Mouse (Mus musculus): ENCODE results near the gene Met. TPM values are rescaled to one million over a fixed set of nuclear protein-coding genes. Genes with fewer than 3 reads are reported as not detected.

Gene Met
- polyA plus RNA-seq, 1 experiment: 0.35 TPM

DNA sequence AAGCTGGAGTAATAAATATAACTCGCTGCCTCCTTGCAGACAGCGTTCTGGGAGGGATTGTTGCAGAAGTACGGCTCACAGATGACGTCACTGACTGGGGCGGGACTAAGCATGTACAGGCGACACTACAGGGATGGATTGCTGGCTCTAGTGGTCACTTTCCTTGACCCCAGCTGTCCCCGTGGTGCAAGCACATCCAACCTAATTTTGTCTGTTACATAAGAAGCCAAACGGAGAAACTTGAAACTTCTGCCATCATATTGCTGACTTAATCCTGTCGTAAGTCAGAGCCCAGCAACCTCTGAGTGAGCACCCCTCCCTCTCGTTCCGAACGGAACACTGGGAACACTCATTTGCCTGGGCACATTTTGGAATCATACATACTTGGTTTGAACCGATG lies 120.4 kb downstream of the Met start:
- H3K4me1 ChIP-seq (ENCODE audit: control insufficient read depth, insufficient read depth, low read length): no peaks in the 10 kb centered on the region; the same call in none of the 2 replicates
- H3K27me3 ChIP-seq (ENCODE audit: control insufficient read depth, insufficient read depth, low read length): no peaks in the 10 kb centered on the region
- TF ChIP-seq POLR2A (IDR thresholded peaks at IDR 0.05; ENCODE audit: control insufficient read depth, low read depth, low read length) (no peak), CTCF (IDR thresholded peaks at IDR 0.05; ENCODE audit: control insufficient read depth, insufficient read depth, insufficient replicate concordance, low read depth, low read length) (no peak)
- peak overlapping the region; percentile 46 for H3K4me3 ChIP-seq (ENCODE audit: control insufficient read depth, low read depth, low read length)
- H3K36me3 ChIP-seq (ENCODE audit: control insufficient read depth, insufficient read depth, low read length): no peaks in the 10 kb centered on the region
- H3K27ac ChIP-seq (ENCODE audit: control insufficient read depth, insufficient read depth, low read depth, low read length): no peak overlapping the region

DNA sequence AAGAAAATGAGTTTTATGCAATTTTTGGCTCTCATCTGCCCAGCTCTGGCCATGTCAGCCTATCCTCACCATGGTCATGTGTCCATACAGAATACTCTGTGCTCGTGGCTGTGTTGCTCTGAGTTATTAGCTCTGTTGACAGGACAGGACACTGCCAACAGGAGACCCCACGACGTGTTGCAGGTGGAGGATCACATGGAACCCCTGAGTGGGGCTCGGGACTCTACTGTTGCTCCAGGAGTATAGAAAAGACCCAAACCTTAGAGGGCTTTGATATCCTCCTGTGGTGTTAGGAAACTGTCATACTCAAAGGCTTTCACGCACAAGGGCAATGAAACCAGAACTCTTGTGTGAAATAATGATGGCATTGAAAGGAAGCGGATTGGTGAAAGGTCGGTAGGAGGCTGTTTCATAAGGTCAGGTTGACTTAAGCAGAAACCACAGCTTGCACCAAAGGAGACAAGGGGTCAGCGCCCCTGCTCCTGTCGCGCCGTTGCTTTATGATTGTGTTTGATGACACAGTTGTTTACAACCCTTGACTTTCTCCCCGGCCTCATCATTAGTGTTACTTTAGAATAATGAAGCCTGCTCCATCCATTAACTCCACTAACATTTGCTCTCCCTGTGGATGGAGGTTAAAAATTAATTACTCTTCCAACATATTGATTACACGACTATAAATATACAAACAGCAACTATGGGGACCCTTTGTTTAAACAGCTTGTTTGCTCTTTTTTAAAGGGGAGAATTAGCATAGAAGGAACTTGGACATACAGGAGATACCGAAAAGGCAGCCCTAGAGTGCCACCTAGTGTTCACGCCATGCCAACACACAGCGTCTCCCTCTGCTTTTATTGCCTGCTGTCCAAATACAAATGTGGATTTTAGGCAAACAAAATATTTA lies 125.7 kb downstream of the Met start:
- Histone ChIP-seq H3K4me3 (ENCODE audit: control insufficient read depth, low read depth, low read length) (no peak overlapping the region), H3K4me1 (ENCODE audit: control insufficient read depth, insufficient read depth, low read length) (peaks cover 2% of the 10 kb centered on the region)
- TF ChIP-seq CTCF (IDR thresholded peaks at IDR 0.05; ENCODE audit: control insufficient read depth, insufficient read depth, insufficient replicate concordance, low read depth, low read length) (peak; percentile 86; the same call in 1 of the 2 replicates), POLR2A (IDR thresholded peaks at IDR 0.05; ENCODE audit: control insufficient read depth, low read depth, low read length) (no peak)

DNA sequence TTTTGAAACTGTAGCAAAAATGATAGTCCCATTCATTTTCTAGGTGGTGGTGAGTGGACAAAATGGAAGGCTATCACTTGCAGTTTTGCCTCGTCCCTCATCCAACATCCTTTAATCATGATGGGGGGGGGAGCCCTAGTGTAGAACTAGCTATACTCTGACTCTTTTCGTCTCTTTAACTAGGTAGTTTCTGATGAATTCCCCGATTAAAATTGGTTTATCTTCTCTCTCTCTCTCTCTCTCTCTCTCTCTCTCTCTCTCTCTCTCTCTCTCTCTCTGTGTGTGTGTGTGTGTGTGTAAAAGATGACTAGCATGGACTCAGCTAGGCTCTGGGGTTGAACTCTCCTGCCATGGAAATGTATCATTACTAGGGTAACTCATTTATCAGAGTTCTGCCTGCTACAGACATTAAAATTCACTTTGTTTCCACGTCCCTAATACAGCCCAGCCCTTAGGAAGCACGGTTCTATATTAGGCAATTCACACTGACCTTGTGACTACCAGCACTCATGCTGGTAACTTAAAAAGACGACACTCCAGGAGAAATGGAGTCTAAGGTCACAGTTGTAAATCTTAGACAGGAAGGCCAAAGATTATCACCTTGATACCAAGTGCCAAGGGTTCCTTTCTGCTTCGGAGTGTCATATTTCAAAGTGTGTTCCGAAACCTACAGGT lies 126.5 kb downstream of the Met start:
- Histone ChIP-seq H3K36me3 (ENCODE audit: control insufficient read depth, insufficient read depth, low read length) (no peaks in the 10 kb centered on the region), H3K4me1 (ENCODE audit: control insufficient read depth, insufficient read depth, low read length) (peaks cover 2% of the 10 kb centered on the region; the same call in 1 of the 2 replicates), H3K27ac (ENCODE audit: control insufficient read depth, insufficient read depth, low read depth, low read length) (no peak overlapping the region), H3K4me3 (ENCODE audit: control insufficient read depth, low read depth, low read length) (no peak overlapping the region), H3K27me3 (ENCODE audit: control insufficient read depth, insufficient read depth, low read length) (no peaks in the 10 kb centered on the region)
- no peak for TF ChIP-seq POLR2A (IDR thresholded peaks at IDR 0.05; ENCODE audit: control insufficient read depth, low read depth, low read length)
- no peak for TF ChIP-seq CTCF (IDR thresholded peaks at IDR 0.05; ENCODE audit: control insufficient read depth, insufficient read depth, insufficient replicate concordance, low read depth, low read length)

More for the DNA sequence above, 125.7 kb downstream of the Met start:
- Histone ChIP-seq H3K36me3 (ENCODE audit: control insufficient read depth, insufficient read depth, low read length) (no peaks in the 10 kb centered on the region), H3K27ac (ENCODE audit: control insufficient read depth, insufficient read depth, low read depth, low read length) (no peak overlapping the region), H3K27me3 (ENCODE audit: control insufficient read depth, insufficient read depth, low read length) (no peaks in the 10 kb centered on the region)

DNA sequence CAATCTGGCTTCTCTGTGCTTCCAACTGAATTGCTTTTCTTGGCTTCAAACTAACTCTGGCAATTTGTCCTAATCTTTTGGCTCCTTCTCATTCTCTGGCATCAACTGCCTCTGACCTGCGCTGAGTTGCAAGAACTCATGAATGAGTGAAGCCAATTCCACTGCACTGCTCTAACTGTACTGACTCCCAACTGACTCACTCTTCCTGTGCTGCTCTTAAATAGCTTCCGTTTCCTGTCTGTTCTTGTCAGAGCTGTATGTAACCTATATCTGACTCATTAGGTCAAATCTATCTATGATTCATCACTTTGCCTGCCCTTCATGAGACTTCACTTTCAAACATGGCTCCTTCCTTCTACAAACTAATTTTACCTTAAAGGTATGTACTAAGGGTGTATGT lies 130.4 kb downstream of the Met start:
- no peak for TF ChIP-seq CTCF (IDR thresholded peaks at IDR 0.05; ENCODE audit: control insufficient read depth, insufficient read depth, insufficient replicate concordance, low read depth, low read length)
- no peak for TF ChIP-seq POLR2A (IDR thresholded peaks at IDR 0.05; ENCODE audit: control insufficient read depth, low read depth, low read length)
- H3K36me3 ChIP-seq (ENCODE audit: control insufficient read depth, insufficient read depth, low read length): no peaks in the 10 kb centered on the region
- H3K4me3 ChIP-seq (ENCODE audit: control insufficient read depth, low read depth, low read length): no peak overlapping the region
- no peaks in the 10 kb centered on the region for H3K27me3 ChIP-seq (ENCODE audit: control insufficient read depth, insufficient read depth, low read length)
- H3K27ac ChIP-seq (ENCODE audit: control insufficient read depth, insufficient read depth, low read depth, low read length): no peak overlapping the region
- H3K4me1 ChIP-seq (ENCODE audit: control insufficient read depth, insufficient read depth, low read length): peaks cover 2% of the 10 kb centered on the region; the same call in 1 of the 2 replicates

DNA sequence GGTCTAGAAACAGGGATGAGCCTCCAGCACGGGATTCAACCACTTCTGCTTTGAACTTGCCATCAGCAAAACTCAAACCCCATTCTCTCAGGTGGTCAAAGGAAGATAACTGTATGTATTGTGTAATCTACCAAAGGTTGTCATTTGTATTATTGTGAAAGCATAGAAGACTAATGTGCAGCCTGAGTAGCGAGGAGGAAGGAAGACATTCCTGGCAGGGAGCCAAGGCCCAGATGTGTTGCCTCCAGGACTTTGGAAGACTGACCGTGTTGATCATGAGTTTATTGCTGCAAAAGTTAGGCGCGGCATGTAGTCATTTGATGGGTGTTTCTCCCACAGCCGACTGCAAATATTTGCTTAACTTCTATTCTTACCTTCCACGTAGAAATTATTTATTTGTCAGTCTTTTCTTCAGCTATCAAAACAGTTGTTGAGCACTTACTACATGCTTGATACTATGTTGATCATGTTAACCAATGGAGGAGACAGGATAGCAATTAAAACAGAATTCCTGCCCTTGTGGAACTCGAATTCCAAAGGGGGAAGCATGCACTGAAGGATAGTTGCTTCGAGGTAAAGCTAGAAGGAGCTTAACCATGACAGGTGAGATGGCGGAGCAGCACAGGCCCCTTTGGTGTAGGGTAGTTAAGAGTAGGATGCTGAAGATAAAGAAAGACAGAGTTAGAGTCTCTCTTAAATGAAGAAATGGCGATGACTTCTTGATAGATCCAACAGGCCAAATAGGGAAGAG lies 132.3 kb downstream of the Met start:
- Histone ChIP-seq H3K36me3 (ENCODE audit: control insufficient read depth, insufficient read depth, low read length) (no peaks in the 10 kb centered on the region), H3K27me3 (ENCODE audit: control insufficient read depth, insufficient read depth, low read length) (no peaks in the 10 kb centered on the region), H3K4me3 (ENCODE audit: control insufficient read depth, low read depth, low read length) (no peak overlapping the region), H3K27ac (ENCODE audit: control insufficient read depth, insufficient read depth, low read depth, low read length) (no peak overlapping the region), H3K4me1 (ENCODE audit: control insufficient read depth, insufficient read depth, low read length) (no peaks in the 10 kb centered on the region)
- TF ChIP-seq POLR2A (IDR thresholded peaks at IDR 0.05; ENCODE audit: control insufficient read depth, low read depth, low read length): no peak
- TF ChIP-seq CTCF (IDR thresholded peaks at IDR 0.05; ENCODE audit: control insufficient read depth, insufficient read depth, insufficient replicate concordance, low read depth, low read length): no peak

DNA sequence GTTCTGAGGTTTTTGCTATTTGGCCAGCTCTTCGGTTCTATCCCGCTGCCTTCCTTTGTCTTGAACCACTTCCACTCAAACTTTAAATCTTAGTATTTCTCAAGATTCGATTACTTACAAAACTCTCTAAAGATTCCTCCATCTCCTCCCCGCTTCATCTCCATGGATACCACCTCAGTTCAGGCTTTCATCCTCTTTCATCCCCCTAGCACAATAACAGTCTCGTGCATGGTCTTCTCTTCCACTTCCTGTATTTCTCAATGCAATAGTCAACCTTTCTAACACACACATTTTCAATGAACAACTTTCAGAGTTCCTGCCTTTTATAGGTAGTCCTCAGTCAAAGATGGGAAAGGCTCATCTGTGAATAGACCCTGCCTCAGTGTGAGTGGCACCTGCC lies 135.8 kb downstream of the Met start:
- Histone ChIP-seq H3K36me3 (ENCODE audit: control insufficient read depth, insufficient read depth, low read length) (no peaks in the 10 kb centered on the region), H3K27ac (ENCODE audit: control insufficient read depth, insufficient read depth, low read depth, low read length) (no peak overlapping the region), H3K4me1 (ENCODE audit: control insufficient read depth, insufficient read depth, low read length) (no peaks in the 10 kb centered on the region), H3K4me3 (ENCODE audit: control insufficient read depth, low read depth, low read length) (no peak overlapping the region), H3K27me3 (ENCODE audit: control insufficient read depth, insufficient read depth, low read length) (no peaks in the 10 kb centered on the region)
- no peak for TF ChIP-seq CTCF (IDR thresholded peaks at IDR 0.05; ENCODE audit: control insufficient read depth, insufficient read depth, insufficient replicate concordance, low read depth, low read length)
- TF ChIP-seq POLR2A (IDR thresholded peaks at IDR 0.05; ENCODE audit: control insufficient read depth, low read depth, low read length): no peak

DNA sequence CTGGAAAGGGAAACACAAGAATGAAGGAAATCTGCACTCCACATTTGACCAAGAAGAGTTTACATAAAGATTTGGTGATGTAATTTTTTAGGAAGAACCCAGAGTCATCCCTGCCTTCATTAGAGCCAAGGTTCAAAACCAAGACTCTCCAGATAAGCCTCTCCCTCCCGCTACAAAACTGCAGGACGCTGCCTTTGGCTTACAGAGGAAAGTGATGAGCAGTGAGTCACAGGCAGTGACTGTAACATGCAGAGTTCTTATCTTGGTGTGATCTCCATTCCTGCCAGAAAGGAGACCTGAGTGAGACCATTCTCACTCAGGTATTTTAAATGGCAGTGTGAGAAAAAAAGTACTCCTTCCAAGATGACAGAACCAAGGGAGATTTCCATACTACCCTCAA lies 137.9 kb downstream of the Met start:
- H3K27me3 ChIP-seq (ENCODE audit: control insufficient read depth, insufficient read depth, low read length): no peaks in the 10 kb centered on the region
- H3K4me1 ChIP-seq (ENCODE audit: control insufficient read depth, insufficient read depth, low read length): no peaks in the 10 kb centered on the region
- H3K36me3 ChIP-seq (ENCODE audit: control insufficient read depth, insufficient read depth, low read length): no peaks in the 10 kb centered on the region
- H3K4me3 ChIP-seq (ENCODE audit: control insufficient read depth, low read depth, low read length): no peak overlapping the region
- no peak overlapping the region for H3K27ac ChIP-seq (ENCODE audit: control insufficient read depth, insufficient read depth, low read depth, low read length)
- no peak for TF ChIP-seq CTCF (IDR thresholded peaks at IDR 0.05; ENCODE audit: control insufficient read depth, insufficient read depth, insufficient replicate concordance, low read depth, low read length)
- no peak for TF ChIP-seq POLR2A (IDR thresholded peaks at IDR 0.05; ENCODE audit: control insufficient read depth, low read depth, low read length)

Data from testis, adult 2 months (tissue).